Mouse (Mus musculus) cerebral cortex, adult 2 months (tissue): Measurements from ENCODE around the gene Usp15.

Experiments used
- WGBS: fragments of 180-500 bp; shearing (Covaris S2); methylation state at CpG from one replicate; pipeline ENCODE4 v1.1.7; 2018; 5-methylcytosine and 5-hydroxymethylcytosine counted together

Gene Usp15

GRCm38 (mm10) chr10:123175771-123176170 is 21.0 kb downstream of the Usp15 start:
- 60% methylated on average over 4 of the region's 4 CpGs for WGBS

- WGBS = 82% methylated on average over 6 of the region's 6 CpGs
These were observed 25.9 kb downstream of the Usp15 start for GRCm38 (mm10) chr10:123170898-123171297.

GRCm38 (mm10) chr10:123165542-123165941 is 31.3 kb downstream of the Usp15 start:
- WGBS = 71% methylated on average over 3 of the region's 3 CpGs

GRCm38 (mm10) chr10:123160508-123160907 is 36.3 kb downstream of the Usp15 start:
- 81% methylated on average over 6 of the region's 6 CpGs for WGBS

GRCm38 (mm10) chr10:123159316-123159715 is 37.5 kb downstream of the Usp15 start:
- WGBS = 90% methylated on average over 7 of the region's 7 CpGs

GRCm38 (mm10) chr10:123156392-123156791 is 40.4 kb downstream of the Usp15 start:
- WGBS = 67% methylated on average over 2 of the region's 2 CpGs

- WGBS = 78% methylated on average over 6 of the region's 6 CpGs
These were observed 41.0 kb downstream of the Usp15 start for GRCm38 (mm10) chr10:123155764-123156163.

- WGBS = 77% methylated on average over 2 of the region's 2 CpGs
These were observed 43.5 kb downstream of the Usp15 start for GRCm38 (mm10) chr10:123153321-123153720.

- 75% methylated on average over 4 of the region's 4 CpGs for WGBS
These were observed 48.6 kb downstream of the Usp15 start for GRCm38 (mm10) chr10:123148025-123148814.

- 41% methylated on average over 6 of the region's 6 CpGs for WGBS
These were observed 49.6 kb downstream of the Usp15 start for GRCm38 (mm10) chr10:123147180-123147579.

- 62% methylated on average over 2 of the region's 2 CpGs for WGBS
These were observed 50.4 kb downstream of the Usp15 start for GRCm38 (mm10) chr10:123146349-123146748.

GRCm38 (mm10) chr10:123144256-123144655 is 52.5 kb downstream of the Usp15 start:
- 50% methylated on average over 8 of the region's 8 CpGs for WGBS

GRCm38 (mm10) chr10:123142395-123143050 is 54.3 kb downstream of the Usp15 start:
- WGBS = 85% methylated on average over 5 of the region's 5 CpGs

- WGBS = 38% methylated on average over 10 of the region's 10 CpGs
These were observed 61.0 kb downstream of the Usp15 start for GRCm38 (mm10) chr10:123135818-123136217.

GRCm38 (mm10) chr10:123131487-123131886 is 65.3 kb downstream of the Usp15 start:
- 49% methylated on average over 10 of the region's 10 CpGs for WGBS

GRCm38 (mm10) chr10:123120666-123121392 is 76.0 kb downstream of the Usp15 start:
- 85% methylated on average over 14 of the region's 14 CpGs for WGBS

- 90% methylated on average over 14 of the region's 14 CpGs for WGBS
These were observed 79.9 kb downstream of the Usp15 start for GRCm38 (mm10) chr10:123116861-123117260.

- WGBS = 97% methylated on average over 8 of the region's 8 CpGs
These were observed 83.3 kb downstream of the Usp15 start for GRCm38 (mm10) chr10:123113466-123113865.

GRCm38 (mm10) chr10:123112787-123113168 is 84.0 kb downstream of the Usp15 start:
- 88% methylated on average over 9 of the region's 9 CpGs for WGBS

- WGBS = 88% methylated on average over 11 of the region's 11 CpGs
These were observed 84.6 kb downstream of the Usp15 start for GRCm38 (mm10) chr10:123112056-123112786.

GRCm38 (mm10) chr10:123110548-123110947 is 86.2 kb downstream of the Usp15 start:
- 61% methylated on average over 11 of the region's 11 CpGs for WGBS

- WGBS = 48% methylated on average over 1 of the region's 1 CpGs
These were observed 88.3 kb downstream of the Usp15 start for GRCm38 (mm10) chr10:123108527-123108926.
